15 mouse cellular contexts compared by ENCODE assay signal in the genomic region with DNA sequence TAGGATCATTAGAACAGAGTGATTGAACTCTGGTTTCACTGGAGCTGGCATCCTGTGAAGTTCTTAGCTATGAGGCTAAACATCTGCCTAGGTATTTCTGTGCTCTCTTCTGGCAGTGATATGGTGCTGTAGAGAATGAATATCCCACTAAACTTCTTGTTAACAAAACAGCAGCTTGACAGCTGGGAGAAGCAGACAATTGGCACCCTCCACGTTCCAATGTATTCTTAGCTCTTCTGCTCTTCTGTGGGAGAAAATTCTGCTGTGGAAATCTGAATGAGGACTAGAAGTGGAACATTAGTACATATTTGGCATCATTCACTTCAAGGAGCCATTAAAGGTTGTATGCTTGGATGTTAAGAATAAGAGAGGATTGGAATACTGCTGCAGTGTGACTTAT.
A peak's percentile ranks its signal among the peaks of the same experiment; 100 is the strongest.
DNase-seq lines count a peak whose midpoint lies in the region; TF ChIP-seq lines count a peak whose summit lies in the region.
"Had no signal": no experiment of that assay in that cellular context is flagged by ENCODE, and none has a peak within 500 bp of the region (broad histone marks: within the 10 kb centered on the region; RNA-seq: fewer than 3 reads in every experiment).

No protein-coding gene starts in this region.

- peak; percentile 31 for DNase-seq in layer of hippocampus, adult 11-12 months (ENCODE audit: low spot score)
- DNase-seq in layer of hippocampus, postnatal 25 days (ENCODE audit: extremely low spot score in 1 of 2, low spot score in 1 of 2), result no peak
- peak; percentile 54 to 58 for DNase-seq in layer of hippocampus, adult 2 months (ENCODE audit: low spot score in 2 of 2)
- DNase-seq in left cerebral cortex, adult 9 months (ENCODE audit: low spot score in 2 of 2), result peak; percentile 36 to 45
- DNase-seq in right cerebral cortex, postnatal 36 days (ENCODE audit: low spot score in 2 of 2), result peak; percentile 30 to 31
- DNase-seq in urinary bladder, postnatal 10 days (ENCODE audit: low spot score), result no peak
- no peak for DNase-seq in lung, adult 18-20 months
- DNase-seq: adrenal gland, postnatal 36 days; cerebellum, adult 9-10 months; kidney, adult 9 months; liver, embryonic 13.5 days; retina, postnatal 1 day had no signal

- H3K27ac ChIP-seq in layer of hippocampus, adult 2 months, result peak overlapping the region; percentile 53; the same call in 1 of the 2 replicates
- H3K27ac ChIP-seq: hindbrain, embryonic 13.5 days; limb, embryonic 12.5 days; liver, embryonic 13.5 days; midbrain, embryonic 13.5 days had no signal

- H3K4me3 ChIP-seq in layer of hippocampus, adult 2 months, result no peak overlapping the region
- H3K4me3 ChIP-seq: hindbrain, embryonic 13.5 days; limb, embryonic 12.5 days; liver, embryonic 13.5 days; midbrain, embryonic 13.5 days had no signal

- no peak for TF ChIP-seq CTCF in layer of hippocampus, adult 2 months (conservative IDR thresholded peaks at IDR 0.05)

Comparison
In these comparisons a context has a peak if more than half of its experiments do, and no peak if none do; other contexts are left out.
1. DNase-seq: peak in layer of hippocampus, adult 11-12 months (single experiment), layer of hippocampus, adult 2 months (2 of 2), left cerebral cortex, adult 9 months (2 of 2) and right cerebral cortex, postnatal 36 days (2 of 2); none in layer of hippocampus, postnatal 25 days (0 of 2), urinary bladder, postnatal 10 days (single experiment) and lung, adult 18-20 months (0 of 2).